Mouse (Mus musculus) liver, embryonic 18 days (tissue): ENCODE data around the gene Ulk4. TPM values are rescaled to one million over a fixed set of nuclear protein-coding genes. Genes with fewer than 3 reads are reported as not detected.

ENCODE experiments used
- polyA plus RNA-seq: library from polyadenylated mRNA; depleted of rRNA; stranded (reverse); fragments of >200 nt; gene quantifications from 2 replicates; pipeline ENCODE4 v1.2.3, GENCODE M21; 2012; rRNA removed

The Ulk4 gene
- polyA plus RNA-seq, result 0.13 and 0.14 TPM in 2 replicates

DNA sequence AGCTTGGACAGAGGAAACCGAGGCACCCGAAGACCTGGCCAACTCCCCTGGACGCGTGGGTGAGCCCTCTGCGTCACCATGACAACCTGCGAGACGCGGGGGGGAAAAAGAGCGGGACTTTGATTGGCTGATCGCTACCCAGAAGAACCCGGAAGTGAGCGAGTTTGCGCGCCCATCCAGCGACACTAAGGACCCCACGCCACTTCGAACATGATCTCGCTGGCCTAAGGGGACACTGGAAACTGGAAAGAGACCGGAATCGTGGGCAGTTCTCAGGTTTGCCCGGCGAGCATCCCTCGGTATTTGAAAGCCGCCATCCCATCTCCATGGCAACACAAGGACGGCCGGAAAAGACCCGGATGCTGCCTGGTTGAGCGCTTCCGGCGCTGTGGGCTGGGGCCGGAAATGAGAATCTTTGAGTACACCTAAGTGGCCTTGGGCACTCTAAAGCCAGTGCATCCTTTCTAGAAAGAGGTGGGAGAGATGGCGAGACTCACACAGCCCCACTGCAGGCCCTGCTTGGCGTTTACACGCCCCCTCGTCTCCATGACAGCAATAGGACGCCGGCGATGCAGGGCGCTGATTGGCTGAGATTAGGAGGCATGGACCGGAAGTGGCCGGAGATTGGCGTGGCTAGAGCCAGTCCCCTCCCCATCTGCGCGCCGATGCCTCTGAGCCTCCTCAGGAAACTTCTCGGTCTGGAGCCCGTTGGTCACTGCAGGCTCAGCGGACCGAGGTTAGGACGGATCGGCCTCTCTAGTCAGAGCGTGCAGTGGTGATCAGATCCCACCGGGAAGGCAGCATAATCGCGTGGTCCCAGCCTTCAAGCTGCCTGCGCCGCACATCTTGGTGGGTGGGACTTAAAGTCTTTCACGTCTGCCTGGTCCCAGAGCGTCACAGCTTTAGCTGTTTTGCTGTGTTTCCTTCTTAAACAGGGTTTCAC is at the start of gene Ulk4:
TSS of gene Ulk4 (minus strand) at position 80 of the 943 bp plus-strand sequence.

GRCm38 (mm10) chr9:121297171-121298064 is 20.4 kb upstream of the Ulk4 start, which contains the start of gene Trak1:
Trak1 (plus strand) TSS chr9:121297502.

GRCm38 (mm10) chr9:120929081-120929480 is 347.9 kb downstream of the Ulk4 start, which contains the start of gene Ctnnb1:
Ctnnb1 (plus strand) TSS chr9:120929216.

Other genes with a start within 250 kb of the Ulk4 start
- gene Trak1, start 20.3 kb upstream of the Ulk4 start, polyA plus RNA-seq, result 7.5 and 9.8 TPM in 2 replicates
- 0.17 TPM in 1 of 2 replicates, not detected in the other for gene Cck, start 218.5 kb upstream of the Ulk4 start, polyA plus RNA-seq